Mouse (Mus musculus): ENCODE data around the gene Muc13.

Muc13 gene

DNA sequence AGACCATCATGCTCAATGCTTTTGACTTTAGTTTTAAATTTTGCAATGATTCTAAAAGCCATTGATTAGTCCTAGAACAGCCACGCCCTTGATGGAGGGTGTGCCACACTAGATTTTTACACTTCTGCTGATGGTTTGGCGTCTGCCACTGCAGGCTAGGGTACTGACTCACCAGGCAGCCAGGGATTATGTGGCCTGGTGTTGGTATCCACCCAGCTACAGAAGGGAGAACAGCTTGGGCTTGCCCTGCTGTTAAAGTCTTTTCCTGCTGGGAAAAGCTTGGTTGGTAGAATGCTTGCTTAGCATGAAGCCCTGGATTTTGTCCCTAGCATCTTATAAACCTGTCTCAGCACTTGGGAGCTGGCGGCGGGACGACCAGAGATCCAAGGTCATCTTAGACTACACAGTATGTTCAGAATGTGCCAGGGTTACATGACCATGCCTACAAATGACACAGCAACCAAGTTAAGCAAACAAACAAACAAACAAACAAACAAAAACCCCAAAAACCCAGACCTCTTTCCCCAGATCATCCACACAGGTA lies 69.4 kb downstream of the Muc13 start:
- DNase-seq (ENCODE audit: low spot score), result no peak

Measured in yolk sac, embryonic 10.5 days (tissue).